Mouse (Mus musculus): ENCODE data around the gene Dolk.

Gene Dolk

GRCm38 (mm10) chr2:30286192-30287026 is at the start of gene Dolk, which contains the start of gene Nup188:
TSS of gene Dolk (minus strand) at chr2:30286334.
TSS of gene Nup188 (plus strand) at chr2:30286397.
- DNase-seq (ENCODE audit: low read depth), result peak; percentile 64

GRCm38 (mm10) chr2:30335324-30335723 is 49.2 kb upstream of the Dolk start:
- no peak for DNase-seq (ENCODE audit: low read depth)

- no peak for DNase-seq (ENCODE audit: low read depth)
Measured at GRCm38 (mm10) chr2:30328791-30329190, 42.7 kb upstream of the Dolk start.

GRCm38 (mm10) chr2:30327276-30327675 is 41.1 kb upstream of the Dolk start:
- DNase-seq (ENCODE audit: low read depth), result no peak

- peak; percentile 22 for DNase-seq (ENCODE audit: low read depth)
Measured at GRCm38 (mm10) chr2:30325296-30325695, 39.2 kb upstream of the Dolk start.

- DNase-seq (ENCODE audit: low read depth), result peak; percentile 23
Measured at GRCm38 (mm10) chr2:30323111-30323510, 37.0 kb upstream of the Dolk start.

GRCm38 (mm10) chr2:30319260-30319659 is 33.1 kb upstream of the Dolk start:
- no peak for DNase-seq (ENCODE audit: low read depth)

- no peak for DNase-seq (ENCODE audit: low read depth)
Measured at GRCm38 (mm10) chr2:30316955-30317354, 30.8 kb upstream of the Dolk start.

- no peak for DNase-seq (ENCODE audit: low read depth)
Measured at GRCm38 (mm10) chr2:30316136-30316535, 30.0 kb upstream of the Dolk start.

GRCm38 (mm10) chr2:30311481-30311880 is 25.3 kb upstream of the Dolk start:
- DNase-seq (ENCODE audit: low read depth), result no peak

GRCm38 (mm10) chr2:30309351-30309750 is 23.2 kb upstream of the Dolk start:
- DNase-seq (ENCODE audit: low read depth), result no peak

GRCm38 (mm10) chr2:30306087-30306486 is 20.0 kb upstream of the Dolk start:
- DNase-seq (ENCODE audit: low read depth), result no peak

GRCm38 (mm10) chr2:30299966-30300365 is 13.8 kb upstream of the Dolk start:
- DNase-seq (ENCODE audit: low read depth), result no peak

GRCm38 (mm10) chr2:30299525-30299924 is 13.4 kb upstream of the Dolk start:
- no peak for DNase-seq (ENCODE audit: low read depth)

- DNase-seq (ENCODE audit: low read depth), result no peak
Measured at GRCm38 (mm10) chr2:30287027-30287373, 866 bp upstream of the Dolk start.

- DNase-seq (ENCODE audit: low read depth), result no peak
Measured at GRCm38 (mm10) chr2:30285416-30286181, 535 bp downstream of the Dolk start.

GRCm38 (mm10) chr2:30285004-30285403 is 1.1 kb downstream of the Dolk start:
- no peak for DNase-seq (ENCODE audit: low read depth)

GRCm38 (mm10) chr2:30283193-30283592 is 2.9 kb downstream of the Dolk start:
- DNase-seq (ENCODE audit: low read depth), result no peak

- DNase-seq (ENCODE audit: low read depth), result no peak
Measured at GRCm38 (mm10) chr2:30281651-30282050, 4.5 kb downstream of the Dolk start.

GRCm38 (mm10) chr2:30280743-30281142 is 5.4 kb downstream of the Dolk start, which contains the start of gene Gm28038:
TSS of gene Gm28038 (plus strand) at chr2:30281043.
- no peak for DNase-seq (ENCODE audit: low read depth)

- peak; percentile 89 for DNase-seq (ENCODE audit: low read depth)
Measured at GRCm38 (mm10) chr2:30270134-30270533, 16.0 kb downstream of the Dolk start.

GRCm38 (mm10) chr2:30269241-30269990 is 16.7 kb downstream of the Dolk start:
- DNase-seq (ENCODE audit: low read depth), result no peak
